Mouse (Mus musculus) lung, postnatal 14 days (tissue): Measurements from ENCODE around the gene Shox2.

Experiments
- DNase-seq: peaks from one replicate; pipeline ENCODE4 v3.0.0; 2021

Shox2 gene

GRCm38 (mm10) chr3:66981706-66982105 is at the start of gene Shox2:
Gene Shox2, minus strand, starts transcription at chr3:66981771.
- no peak for DNase-seq

- no peak for DNase-seq
Measured at GRCm38 (mm10) chr3:66996820-66997219, 15.2 kb upstream of the Shox2 start.

DNA sequence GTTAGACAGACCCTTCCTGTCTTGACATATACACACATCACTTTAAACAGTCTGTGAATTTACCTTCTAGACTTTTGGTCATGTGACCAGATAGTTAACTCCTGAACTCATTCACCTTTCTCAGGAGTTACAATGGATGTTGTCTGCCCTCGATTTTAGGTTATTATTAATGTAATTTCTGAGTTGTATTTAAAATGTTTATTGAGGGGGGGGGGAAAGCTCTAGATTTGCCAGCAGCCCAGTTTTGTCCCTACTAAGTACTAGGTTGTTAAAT is 4.7 kb upstream of the Shox2 start:
- DNase-seq, result no peak

DNA sequence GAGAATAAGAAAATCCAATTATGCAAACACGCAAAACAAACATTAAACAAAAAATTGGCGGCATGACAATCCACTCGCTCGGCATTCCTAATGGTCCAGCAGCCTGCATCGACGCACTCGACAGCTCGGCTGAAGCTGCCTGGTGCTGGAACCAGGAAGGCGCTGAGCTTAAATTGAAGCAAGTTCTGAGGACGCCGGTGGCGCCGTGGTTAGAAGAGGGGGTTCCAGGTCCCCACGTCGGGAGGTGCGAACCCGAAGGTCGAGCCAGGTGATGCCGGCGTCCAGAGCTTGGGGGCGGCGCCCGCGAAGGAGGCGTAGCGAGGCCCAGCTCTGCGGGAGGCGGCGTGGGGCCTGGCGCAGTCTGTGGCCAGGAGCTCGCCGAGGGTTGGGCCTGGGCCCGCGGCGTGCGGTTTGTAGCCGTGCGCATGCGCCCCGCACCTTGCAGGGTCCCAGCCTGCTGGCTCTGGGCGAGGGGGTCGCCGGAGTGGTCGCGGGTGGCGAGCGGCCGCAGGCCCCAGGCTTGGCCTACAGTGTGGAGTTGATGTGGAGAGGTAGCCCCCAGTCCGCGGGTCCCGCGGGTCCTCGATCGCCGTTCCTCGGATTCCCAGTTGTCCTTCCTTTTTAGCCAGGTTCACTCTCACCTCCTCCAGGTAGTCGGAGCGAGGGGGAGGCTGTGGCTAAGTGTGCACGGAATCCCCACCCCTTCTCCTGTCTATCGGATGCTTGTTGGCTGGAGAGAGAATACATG is 4.1 kb upstream of the Shox2 start:
- DNase-seq, result peak; percentile 74

- DNase-seq, result no peak
Measured at GRCm38 (mm10) chr3:66983481-66983880, 1.9 kb upstream of the Shox2 start.

GRCm38 (mm10) chr3:66982181-66982911 is 775 bp upstream of the Shox2 start:
- no peak for DNase-seq

GRCm38 (mm10) chr3:66981101-66981661 is 390 bp downstream of the Shox2 start, which contains the start of gene Rsrc1:
Gene Rsrc1, plus strand, starts transcription at chr3:66981390.
- peak; percentile 48 for DNase-seq

- no peak for DNase-seq
Measured at GRCm38 (mm10) chr3:66980111-66980975, 1.2 kb downstream of the Shox2 start.

DNA sequence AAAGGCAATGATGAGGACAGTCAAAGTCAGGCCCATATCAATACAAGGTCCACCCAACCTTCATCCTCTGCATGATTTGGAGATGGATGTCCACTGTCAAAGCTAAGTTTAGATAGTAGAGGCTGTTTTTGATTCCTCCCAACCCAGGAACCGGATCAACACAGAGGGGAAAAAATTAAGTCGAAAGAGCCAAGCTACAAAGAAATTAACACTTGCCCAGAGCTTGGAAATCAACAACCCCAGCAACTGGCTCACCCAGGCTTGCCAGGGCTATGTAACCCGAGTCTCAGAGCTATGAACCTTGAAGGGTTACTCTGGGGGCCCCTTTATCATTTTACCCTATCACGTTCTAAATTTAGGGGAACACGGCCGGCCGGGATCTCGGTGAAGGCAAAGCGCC is 2.1 kb downstream of the Shox2 start:
- DNase-seq, result no peak

GRCm38 (mm10) chr3:66978457-66979381 is 2.9 kb downstream of the Shox2 start:
- DNase-seq, result no peak

DNA sequence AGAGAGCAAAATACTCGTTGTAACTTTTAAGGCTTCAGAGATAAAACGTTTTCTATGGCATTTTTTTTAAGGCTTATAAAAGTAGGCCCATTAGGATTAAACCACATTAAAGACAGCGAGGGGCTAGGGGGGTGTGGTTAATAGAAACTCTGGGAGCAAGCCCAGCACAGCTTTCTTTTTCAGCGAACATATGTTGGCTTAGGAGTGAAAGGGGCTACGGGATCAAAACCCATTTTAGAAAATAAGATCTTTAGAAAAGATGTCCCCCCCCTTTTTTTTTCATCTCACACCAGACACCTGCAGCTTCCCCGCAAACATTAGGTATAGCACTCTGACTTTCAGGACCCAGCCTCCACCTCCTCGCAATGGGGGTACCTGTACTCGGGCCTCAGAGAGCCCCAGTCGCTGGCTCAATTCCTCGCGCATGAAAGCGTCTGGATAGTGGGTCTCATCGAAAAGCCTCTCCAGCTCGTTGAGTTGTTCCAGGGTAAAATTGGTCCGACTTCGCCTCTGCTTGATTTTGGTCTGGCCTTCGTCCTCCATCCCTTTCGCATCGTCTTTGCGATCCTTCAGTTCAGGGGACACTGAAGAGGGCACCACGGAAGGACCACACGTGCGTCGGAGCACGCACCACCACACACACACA is 3.6 kb downstream of the Shox2 start:
- no peak for DNase-seq

DNA sequence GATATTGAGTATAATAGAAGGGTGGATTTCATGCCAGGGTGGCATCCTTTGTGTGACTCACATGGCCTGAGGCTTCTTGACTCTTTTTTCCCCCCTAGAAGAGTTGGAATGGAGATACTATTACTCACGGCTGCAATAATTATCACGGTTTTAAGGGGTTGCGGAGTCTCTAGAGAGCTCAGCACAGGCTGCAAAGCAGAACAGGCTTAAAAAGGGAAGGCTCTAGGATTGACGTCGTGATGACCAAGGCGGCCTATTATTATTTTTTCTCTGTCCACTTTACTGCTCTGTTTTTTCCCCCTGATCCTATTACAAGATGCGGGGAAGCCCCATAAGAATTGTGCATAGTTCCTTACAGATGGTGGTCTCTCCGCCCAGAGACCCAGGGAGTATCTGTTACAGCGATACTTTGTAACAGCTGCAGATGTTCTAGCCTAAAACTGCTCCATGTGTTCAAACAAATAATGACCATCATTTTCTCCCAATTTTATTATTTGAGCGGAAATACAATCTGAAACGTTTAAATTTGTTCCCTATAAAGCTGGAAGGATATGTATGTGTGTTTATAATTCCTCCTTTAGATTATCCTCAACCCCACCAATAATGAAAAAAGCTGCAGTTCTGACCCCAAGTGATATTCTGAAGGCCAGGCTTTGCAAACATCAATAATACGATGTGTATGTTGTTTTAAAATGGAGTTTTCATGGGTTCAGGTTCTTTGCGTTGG is 4.5 kb downstream of the Shox2 start:
- DNase-seq, result no peak

GRCm38 (mm10) chr3:66974501-66974900 is 7.1 kb downstream of the Shox2 start:
- DNase-seq, result no peak

DNA sequence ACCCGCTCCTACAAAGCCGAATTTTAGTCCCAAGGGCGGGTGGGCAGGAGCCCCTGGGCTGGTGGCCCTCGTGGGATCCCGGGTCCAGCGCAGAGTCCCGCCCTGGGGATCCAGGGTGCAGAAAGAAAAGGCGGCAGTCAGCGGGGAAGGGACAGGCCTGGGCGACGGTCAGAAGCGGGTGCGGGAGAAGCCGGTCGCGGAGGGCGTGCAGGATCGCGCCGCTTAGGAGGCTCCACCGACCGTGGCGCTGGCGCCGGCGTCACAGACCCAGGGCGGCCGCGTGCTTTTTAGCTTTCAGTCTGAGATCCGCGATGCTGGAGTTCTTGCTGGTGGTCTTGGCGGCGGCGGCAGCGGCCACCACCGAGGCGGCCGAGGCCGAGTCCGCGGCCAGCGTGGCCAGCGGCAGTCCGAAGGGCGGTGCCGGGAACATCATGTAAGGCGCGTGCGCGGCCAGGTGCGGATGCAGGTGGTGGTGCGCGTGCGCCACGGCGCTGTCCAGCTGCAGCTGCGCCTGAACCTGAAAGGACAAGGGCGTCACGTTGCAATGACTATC is 8.1 kb downstream of the Shox2 start:
- DNase-seq, result peak; percentile 55

GRCm38 (mm10) chr3:66972191-66972950 is 9.2 kb downstream of the Shox2 start:
- DNase-seq, result no peak

GRCm38 (mm10) chr3:66970661-66971331 is 10.8 kb downstream of the Shox2 start:
- DNase-seq, result no peak

GRCm38 (mm10) chr3:66970261-66970660 is 11.3 kb downstream of the Shox2 start:
- no peak for DNase-seq

DNA sequence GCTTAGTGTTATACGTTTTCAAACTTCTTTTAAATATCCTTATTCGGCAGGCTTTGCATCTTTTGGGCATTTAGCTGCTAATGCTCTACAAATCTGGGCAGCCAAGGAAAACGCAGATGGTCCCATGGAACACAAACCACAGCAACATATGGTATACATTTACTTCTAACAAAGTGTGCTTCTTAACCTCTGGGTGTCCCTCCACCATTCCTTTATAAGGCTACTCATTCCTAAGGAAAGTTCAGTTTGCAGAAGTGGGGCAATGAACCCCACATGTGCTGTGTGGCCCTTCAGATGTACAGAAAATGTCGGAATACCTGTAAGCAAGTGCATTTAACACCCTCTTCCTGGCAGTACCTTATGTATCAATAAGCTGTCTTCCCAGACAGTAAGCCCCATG is 14.1 kb downstream of the Shox2 start:
- no peak for DNase-seq

DNA sequence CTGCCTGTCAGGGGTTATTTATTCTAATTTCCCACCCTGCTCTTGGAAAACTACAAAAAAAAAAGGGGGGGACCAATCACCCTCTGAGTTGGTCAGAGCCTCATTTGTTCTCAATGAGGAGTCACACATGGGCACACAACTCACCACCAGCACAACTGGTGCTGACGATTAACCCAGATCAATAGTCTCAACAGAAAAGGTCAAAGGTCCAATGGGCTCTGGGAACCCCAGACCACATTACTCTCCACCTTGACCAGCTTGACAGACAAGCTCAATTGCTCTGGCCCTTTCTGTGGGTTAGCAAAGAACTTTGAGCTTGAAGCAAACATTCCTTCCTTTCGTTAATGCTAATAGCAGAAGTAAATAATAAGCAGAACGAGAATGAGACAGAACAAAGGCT is 16.7 kb downstream of the Shox2 start:
- DNase-seq, result no peak
